7 mouse cellular contexts compared by ENCODE assay signal in the genomic region with DNA sequence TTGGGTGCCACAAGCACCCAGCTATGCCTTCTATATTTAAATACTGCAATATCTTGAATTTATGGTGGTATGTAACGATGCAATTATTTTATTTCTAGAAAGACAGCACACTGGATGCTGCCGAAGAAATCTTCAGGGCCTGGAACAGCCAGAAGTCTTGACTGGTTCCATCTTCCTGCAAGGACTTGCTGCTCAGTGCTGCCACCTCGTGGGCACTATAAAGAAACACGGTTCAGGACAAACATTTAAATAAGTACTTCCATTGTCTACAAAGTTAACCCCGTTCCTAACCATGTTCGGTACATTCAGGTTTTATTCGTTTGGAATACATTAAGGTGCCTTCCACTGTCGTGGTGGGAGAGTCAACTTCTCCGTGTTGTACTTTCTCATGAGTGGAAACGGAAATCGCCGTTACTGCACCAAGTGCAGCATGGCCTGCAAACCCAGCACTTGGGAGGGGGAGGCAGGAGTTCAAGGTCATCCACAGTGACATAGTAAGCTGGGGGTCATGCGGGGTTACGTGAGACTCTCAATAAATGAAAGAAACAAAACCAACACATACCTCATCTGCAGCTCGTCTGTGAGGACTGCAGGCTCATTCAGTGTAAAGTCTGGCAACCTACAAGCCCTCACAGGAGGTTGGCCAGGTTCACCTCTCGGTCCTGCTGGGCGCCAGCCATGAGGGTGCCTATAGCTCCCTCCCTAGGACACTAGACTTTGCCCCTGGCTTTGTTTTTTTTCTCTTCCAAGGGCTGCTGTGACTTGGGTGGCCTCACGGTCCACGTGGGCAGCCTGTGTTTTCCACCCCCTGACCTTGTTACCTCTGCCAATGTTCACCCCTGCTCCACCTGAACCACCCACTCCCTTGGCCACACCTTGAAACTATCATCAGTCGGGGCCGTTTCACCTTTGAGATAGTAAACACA. TPM values are rescaled to one million over a fixed set of nuclear protein-coding genes. Genes with fewer than 3 reads are reported as not detected.
DNase-seq lines count a peak whose midpoint lies in the region; ATAC-seq and TF ChIP-seq lines count a peak whose summit lies in the region.

No protein-coding gene starts in this region.

- no peak overlapping the region for H3K27ac ChIP-seq in CH12.LX (ENCODE audit: insufficient read depth, low read depth)
- no peak overlapping the region for H3K27ac ChIP-seq in midbrain, embryonic 11.5 days (ENCODE audit: low read depth, low read length)

- dilution Hi-C loops in CH12.LX (cut with MboI; ENCODE audit: extremely low pct_ligation_motif_present, extremely low pct_unique_long_range_greater_than_20kb, low sequenced_read_pairs) = no loop called here

- no peak for TF ChIP-seq EP300 in CH12.LX (IDR thresholded peaks at IDR 0.05; ENCODE audit: low read length)

- no peaks in the 10 kb centered on the region for H3K9me3 ChIP-seq in CH12.LX (replicated peaks; ENCODE audit: low read length)
- no peaks in the 10 kb centered on the region for H3K9me3 ChIP-seq in midbrain, embryonic 11.5 days (ENCODE audit: control insufficient read depth, low read length)

- H3K4me3 ChIP-seq in CH12.LX (replicated peaks in 1 of 3; ENCODE audit: low read depth in 2 of 3, low read length in 2 of 3, poor library complexity in 1 of 3) = no peak overlapping the region
- H3K4me3 ChIP-seq in midbrain, embryonic 11.5 days (ENCODE audit: low read depth, low read length) = no peak overlapping the region

- no peak overlapping the region for H3K4me2 ChIP-seq in CH12.LX (ENCODE audit: insufficient read depth, low read depth, poor library complexity, severe bottlenecking)
- H3K4me2 ChIP-seq in midbrain, embryonic 11.5 days = no peak overlapping the region

- H3K9ac ChIP-seq in CH12.LX (ENCODE audit: insufficient read depth, low read depth) = no peak overlapping the region
- no peak overlapping the region for H3K9ac ChIP-seq in midbrain, embryonic 11.5 days (ENCODE audit: low read length)

- peak; percentile 55 for ATAC-seq in midbrain, embryonic 11.5 days (ENCODE audit: low FRiP score)

- no peaks in the 10 kb centered on the region for H3K79me2 ChIP-seq in CH12.LX (replicated peaks; ENCODE audit: control insufficient read depth, extremely low read depth, insufficient read depth, poor library complexity, severe bottlenecking)

- H3K4me1 ChIP-seq in CH12.LX (ENCODE audit: control insufficient read depth in 1 of 2, insufficient read depth in 2 of 2) = 0 out of 4 replicates have a peak, but pooled peaks cover 0 to under 1% of the 10 kb centered on the region in 2 experiments
- H3K4me1 ChIP-seq in midbrain, embryonic 11.5 days (ENCODE audit: control insufficient read depth, insufficient read depth, low read length) = no peaks in the 10 kb centered on the region

- peak; percentile 54 for TF ChIP-seq RAD21 in CH12.LX (IDR thresholded peaks at IDR 0.05; ENCODE audit: low read depth, low read length)

- TF ChIP-seq CTCF in CH12.LX (conservative IDR thresholded peaks at IDR 0.05 in 1 of 2, IDR thresholded peaks at IDR 0.05 in 1 of 2; ENCODE audit: low read depth in 2 of 2, low read length in 2 of 2) = peak; percentile 96 to 99

- H3K27me3 ChIP-seq in CH12.LX (replicated peaks) = no peaks in the 10 kb centered on the region
- no peaks in the 10 kb centered on the region for H3K27me3 ChIP-seq in midbrain, embryonic 11.5 days (ENCODE audit: control insufficient read depth, insufficient read depth, low read length)

- 59% methylated on average over 21 of the region's 21 CpGs for WGBS in midbrain, embryonic 11.5 days

- H3K36me3 ChIP-seq in CH12.LX (replicated peaks in 1 of 2; ENCODE audit: control insufficient read depth in 1 of 2, insufficient read depth in 1 of 2, low read length in 1 of 2) = peaks cover 0 to 37% of the 10 kb centered on the region in 2 experiments
- no peaks in the 10 kb centered on the region for H3K36me3 ChIP-seq in midbrain, embryonic 11.5 days (ENCODE audit: control insufficient read depth, insufficient read depth, low read length)

- peak; percentile 73 for DNase-seq in A20 (ENCODE audit: low read depth, low spot score)
- DNase-seq in CH12.LX (ENCODE audit: extremely low read depth) = peak; percentile 90
- DNase-seq in c-Kit-positive CD71-positive TER-119-positive erythroid progenitor cells, embryonic 14.5 days (ENCODE audit: low spot score) = peak; percentile 63
- peak; percentile 82 for DNase-seq in forelimb bud, embryonic 11.5 days (ENCODE audit: low read depth, low spot score)
- peak; percentile 47 to 80 for DNase-seq in kidney, postnatal 25 days
- peak; percentile 91 for DNase-seq in midbrain, embryonic 11.5 days (ENCODE audit: low spot score, missing footprints)
- peak; percentile 77 for DNase-seq in thymus, postnatal 0 days (ENCODE audit: low spot score)

- TF ChIP-seq POLR2A in CH12.LX (IDR thresholded peaks at IDR 0.05; ENCODE audit: low read depth, low read length) = no peak

- in situ Hi-C loops in CH12.LX (cut with MboI; ENCODE audit: low pct_ligation_motif_present, low pct_unique_long_range_greater_than_20kb, low sequenced_read_pairs) = no loop called here

TF ChIP-seq in CH12.LX, 34 proteins besides CTCF, POLR2A, EP300 and RAD21:
- TF ChIP-seq MEF2A (IDR thresholded peaks at IDR 0.05; ENCODE audit: borderline replicate concordance, low read depth, low read length) (0 out of 2 replicates have a peak, but pooled peaks have one; percentile 24), ELF1 (IDR thresholded peaks at IDR 0.05; ENCODE audit: low read depth, low read length) (peak; percentile 48; the same call in 1 of the 2 replicates), MAZ (IDR thresholded peaks at IDR 0.05; ENCODE audit: low read depth, low read length) (0 out of 2 replicates have a peak, but pooled peaks have one; percentile 13), MYC (IDR thresholded peaks at IDR 0.05; ENCODE audit: low read depth, low read length) (0 out of 2 replicates have a peak, but pooled peaks have one; percentile 65), NRF1 (IDR thresholded peaks at IDR 0.05; ENCODE audit: low read depth, low read length) (no peak), TCF12 (IDR thresholded peaks at IDR 0.05; ENCODE audit: low read depth, low read length) (peak; percentile 41; the same call in 1 of the 2 replicates), IRF4 (IDR thresholded peaks at IDR 0.05; ENCODE audit: low read depth, low read length) (0 out of 2 replicates have a peak, but pooled peaks have one; percentile 20), USF2 (conservative IDR thresholded peaks at IDR 0.05; ENCODE audit: low read depth, low read length) (no peak), SMC3 (IDR thresholded peaks at IDR 0.05; ENCODE audit: low read depth, low read length) (peak; percentile 72), ETS1 (conservative IDR thresholded peaks at IDR 0.05; ENCODE audit: low read depth, low read length) (no peak), NELFE (IDR thresholded peaks at IDR 0.05; ENCODE audit: low read depth, low read length) (peak; percentile 44; the same call in 1 of the 2 replicates)

RNA-seq across cellular contexts. Expression of gene Gtf2b, which starts 20.6 kb away (rescaled TPM):
- total RNA-seq in CH12.LX (2012; rRNA removed) = 120 and 144 TPM in 2 replicates
- 297 and 321 TPM in 2 replicates for total RNA-seq in CH12.LX (2014; rRNA removed)
- 138 and 151 TPM in 2 replicates for polyA plus RNA-seq in CH12.LX (2012; ENCODE audit: insufficient read length, low read depth)
- polyA plus RNA-seq in midbrain, embryonic 11.5 days (2014; fragmentation: Nextera tagmentation; extraction: Ambion mirVana) = 100 and 105 TPM in 2 replicates
- 124 and 125 TPM in 2 replicates for polyA plus RNA-seq in thymus, postnatal 0 days (2015; fragmentation: Nextera tagmentation; extraction: Ambion mirVana)

RNA-seq across cellular contexts. Expression of gene Kyat3, which starts 43.4 kb away (rescaled TPM):
- total RNA-seq in CH12.LX (2012; rRNA removed) (43.3 and 56.2 TPM in 2 replicates), CH12.LX (2014; rRNA removed) (122 and 135 TPM in 2 replicates)
- 86.1 and 95.0 TPM in 2 replicates for polyA plus RNA-seq in CH12.LX (2012; ENCODE audit: insufficient read length, low read depth)
- 8.6 and 9.9 TPM in 2 replicates for polyA plus RNA-seq in midbrain, embryonic 11.5 days (2014; fragmentation: Nextera tagmentation; extraction: Ambion mirVana)
- 12.6 and 13.6 TPM in 2 replicates for polyA plus RNA-seq in thymus, postnatal 0 days (2015; fragmentation: Nextera tagmentation; extraction: Ambion mirVana)
